Mouse (Mus musculus) layer of hippocampus, adult 18-20 months (tissue): ENCODE measurements at regions not wholly inside any gene's neighbourhood (a gene's known extent, or its start where the extent isn't known, plus 50 kb on each side); places are given as distances from the start of the nearest gene placed in this dataset.

Source experiments
- DNase-seq, 2 experiments: peaks; one replicate each; pipeline ENCODE4 v3.0.0; 2022; ENCODE audit warnings: low spot score in 2 of 2

GRCm38 (mm10) chr2:19714025-19714424 is 56.5 kb downstream of the Otud1 start:
- DNase-seq = no peak

- DNase-seq = peak; percentile 37 to 71
Observed at GRCm38 (mm10) chr2:19715564-19716238, 58.1 kb downstream of the Otud1 start.

GRCm38 (mm10) chr2:19716388-19716787 is 58.8 kb downstream of the Otud1 start:
- no peak for DNase-seq

GRCm38 (mm10) chr2:19726085-19726484 is 68.5 kb downstream of the Otud1 start:
- no peak for DNase-seq

GRCm38 (mm10) chr2:19726904-19727303 is 69.4 kb downstream of the Otud1 start:
- peak in 1 of 2 experiments; percentile 48 for DNase-seq

GRCm38 (mm10) chr2:19732922-19733859 is 75.6 kb downstream of the Otud1 start:
- DNase-seq = no peak

- no peak for DNase-seq
Observed at GRCm38 (mm10) chr2:19734164-19734870, 76.8 kb downstream of the Otud1 start.

- DNase-seq = no peak
Observed at GRCm38 (mm10) chr2:19741508-19741907, 84.0 kb downstream of the Otud1 start.

GRCm38 (mm10) chr2:19743467-19743866 is 85.9 kb downstream of the Otud1 start:
- DNase-seq = no peak

GRCm38 (mm10) chr2:19744986-19745660 is 87.6 kb downstream of the Otud1 start:
- DNase-seq = no peak

GRCm38 (mm10) chr2:19752753-19753152 is 95.2 kb downstream of the Otud1 start:
- no peak for DNase-seq

GRCm38 (mm10) chr2:19753479-19753878 is 95.9 kb downstream of the Otud1 start:
- peak in 1 of 2 experiments; percentile 41 for DNase-seq

GRCm38 (mm10) chr2:19757910-19758309 is 100.4 kb downstream of the Otud1 start:
- DNase-seq = no peak

GRCm38 (mm10) chr2:19759169-19759568 is 101.6 kb downstream of the Otud1 start:
- DNase-seq = peak in 1 of 2 experiments; percentile 44

GRCm38 (mm10) chr2:19759577-19759976 is 102.0 kb downstream of the Otud1 start:
- no peak for DNase-seq

GRCm38 (mm10) chr2:19762996-19763395 is 105.4 kb downstream of the Otud1 start:
- peak in 1 of 2 experiments; percentile 17 for DNase-seq

- DNase-seq = no peak
Observed at GRCm38 (mm10) chr2:19784913-19785312, 124.7 kb upstream of the Etl4 start.

GRCm38 (mm10) chr2:19785663-19786260 is 123.8 kb upstream of the Etl4 start:
- no peak for DNase-seq

GRCm38 (mm10) chr2:19792177-19792576 is 117.4 kb upstream of the Etl4 start:
- DNase-seq = no peak

- DNase-seq = no peak
Observed at GRCm38 (mm10) chr2:19796790-19797189, 112.8 kb upstream of the Etl4 start.
